Mouse (Mus musculus) adrenal gland (tissue): Measurements from ENCODE around the gene Eif2ak1.

Experiments
- intact Hi-C: fragments of 180-260 bp; cut with DNase I; formaldehyde crosslinking; loops from one replicate; pipeline ENCODE4 v1.15.1; 2025

The Eif2ak1 gene

GRCm38 (mm10) chr5:143943231-143944125 lies 125.9 kb downstream of the Eif2ak1 start:
- intact Hi-C loops: no loop called here

- intact Hi-C loops: no loop called here
These were observed 130.8 kb downstream of the Eif2ak1 start for GRCm38 (mm10) chr5:143948361-143948760.

GRCm38 (mm10) chr5:143950016-143950415 lies 132.4 kb downstream of the Eif2ak1 start:
- intact Hi-C loops: no loop called here
